Mouse (Mus musculus): ENCODE results near the gene Ntmt1.

Ntmt1 gene

DNA sequence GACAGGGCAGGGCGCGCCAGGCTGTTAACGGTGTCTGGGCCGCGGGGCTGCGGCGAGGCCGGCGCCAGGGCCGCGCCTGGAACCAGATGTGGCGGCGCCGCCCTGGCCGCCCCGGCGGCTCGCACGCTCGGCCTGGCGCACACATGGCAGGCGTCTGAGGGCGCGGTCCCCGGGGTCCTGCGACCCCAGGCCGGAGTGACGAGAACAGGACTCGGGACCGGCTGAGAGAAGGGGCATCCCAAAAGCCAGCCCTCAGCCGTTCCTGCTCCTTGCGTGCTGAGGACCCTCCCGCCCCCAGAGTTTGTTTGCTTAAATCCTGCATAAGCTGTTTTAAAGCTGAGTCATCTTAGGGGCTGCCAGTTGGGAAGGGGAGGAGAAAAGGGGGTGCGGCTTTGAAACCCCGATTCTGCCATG lies 57.3 kb downstream of the Ntmt1 start:
- in situ Hi-C loops (cut with MboI, MseI): no loop called here

DNA sequence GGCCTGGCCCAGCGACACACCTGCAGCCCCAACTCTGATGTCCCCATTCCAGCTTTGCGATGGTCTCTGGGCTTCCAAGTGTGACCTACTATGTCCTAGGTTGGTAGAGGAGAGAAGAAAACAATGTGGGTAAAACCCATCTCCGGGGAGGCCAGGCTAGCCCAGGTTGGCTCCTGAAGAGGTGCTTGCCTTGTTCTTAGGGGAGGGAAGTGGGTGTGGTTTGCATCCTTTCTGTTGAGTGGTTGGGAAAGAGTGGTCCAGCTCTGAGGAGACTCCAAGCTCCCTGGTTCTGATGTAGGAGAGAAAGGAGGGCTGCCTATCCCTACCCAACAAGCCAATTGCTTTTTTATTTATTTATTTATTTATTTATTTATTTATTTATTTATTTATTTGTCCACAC lies 57.8 kb downstream of the Ntmt1 start:
- in situ Hi-C loops (cut with MboI, MseI): no loop called here

DNA sequence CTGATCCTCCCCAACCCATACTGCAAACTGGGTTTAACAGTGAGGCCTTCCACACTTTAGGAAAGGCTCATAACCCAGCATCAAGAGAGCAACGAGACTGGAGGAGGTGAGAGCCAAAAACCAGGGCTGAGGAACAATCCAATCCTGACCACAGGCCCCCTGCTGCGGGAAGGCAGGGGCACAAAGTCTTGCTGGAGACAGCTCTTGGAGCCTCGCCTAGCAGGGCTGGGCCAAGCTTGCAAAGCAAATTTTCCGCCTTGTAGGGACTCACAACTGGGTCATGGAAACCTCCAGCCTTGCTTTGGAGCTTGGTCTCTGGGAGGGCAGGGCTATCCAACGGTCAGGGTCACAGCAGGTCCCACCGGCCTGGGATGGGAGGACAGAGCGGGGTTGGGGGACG lies 63.2 kb downstream of the Ntmt1 start:
- in situ Hi-C loops (cut with MboI, MseI): loop anchor here (10.0 kb wide), 1 partner anchor 854 kb away; no protein-coding TSS in a partner anchor

Data from T-helper 2 cell (primary cell).